Mouse (Mus musculus): ENCODE data around the gene Gm49337.

GRCm38 (mm10) chr4:116193583-116194383 lies 20.6 kb downstream of the Gm49337 start:
- TF ChIP-seq CTCF (IDR thresholded peaks at IDR 0.05; ENCODE audit: control insufficient read depth, insufficient read depth, insufficient replicate concordance, low read depth, low read length) (no peak), POLR2A (IDR thresholded peaks at IDR 0.05; ENCODE audit: control insufficient read depth, low read depth, low read length) (no peak)
